Mouse (Mus musculus) hindbrain, embryonic 15.5 days (tissue): ENCODE measurements at regions not wholly inside any gene's neighbourhood (a gene's known extent, or its start where the extent isn't known, plus 50 kb on each side); places are given as distances from the start of the nearest gene placed in this dataset.

Source experiments
- ATAC-seq: fragments of 200-750 bp; cut with Nextera tagmentation; 2 replicates; pipeline ENCODE4 v1.8.0; 2017; ENCODE audit warnings: low read depth, moderate number of reproducible peaks, moderate TSS enrichment; ENCODE audit not compliant: low FRiP score
- H3K27ac ChIP-seq: fragments of 300-500 bp; sonication (generic); replicated peaks from 2 replicates; pipeline ENCODE4 v1.5.1; 2015; ENCODE audit warnings: mild to moderate bottlenecking, inconsistent platforms
- H3K27me3 ChIP-seq: fragments of 300-500 bp; sonication (generic); 2 replicates; pipeline ENCODE4 v1.6.1; 2015; ENCODE audit warnings: control low read depth, inconsistent platforms
- H3K36me3 ChIP-seq: fragments of 300-500 bp; sonication (generic); 2 replicates; pipeline ENCODE4 v1.6.1; 2015; ENCODE audit warnings: control low read depth, inconsistent platforms
- H3K4me1 ChIP-seq: fragments of 300-500 bp; sonication (generic); replicated peaks from 2 replicates; pipeline ENCODE4 v1.6.1; 2015; ENCODE audit warnings: control low read depth, inconsistent platforms
- H3K4me2 ChIP-seq: fragments of 300-500 bp; sonication (generic); 2 replicates; pipeline ENCODE4 v1.6.1; 2015; ENCODE audit warnings: moderate library complexity, mild to moderate bottlenecking, inconsistent platforms
- H3K4me3 ChIP-seq: fragments of 300-500 bp; sonication (generic); 2 replicates; pipeline ENCODE4 v1.5.1; 2015; ENCODE audit warnings: mild to moderate bottlenecking, inconsistent platforms
- H3K9ac ChIP-seq: fragments of 300-500 bp; sonication (generic); 2 replicates; pipeline ENCODE4 v1.6.1; 2015; ENCODE audit warnings: inconsistent platforms
- H3K9me3 ChIP-seq: fragments of 300-500 bp; sonication (generic); 2 replicates; pipeline ENCODE4 v1.6.1; 2016; ENCODE audit warnings: control low read depth, inconsistent platforms
- WGBS: fragments of 180-500 bp; shearing (Covaris S2); methylation state at CpG from one replicate; pipeline ENCODE4 v1.1.7; 2015; 5-methylcytosine and 5-hydroxymethylcytosine counted together

GRCm38 (mm10) chr9:5752686-5753301, 407.6 kb downstream of the Casp12 start:
- H3K9me3 ChIP-seq: no peaks in the 10 kb centered on the region
- H3K4me2 ChIP-seq: no peak overlapping the region
- H3K27me3 ChIP-seq: no peaks in the 10 kb centered on the region
- H3K4me1 ChIP-seq: peaks cover 9% of the 10 kb centered on the region
- H3K9ac ChIP-seq: no peak overlapping the region
- peak overlapping the region; percentile 53 for H3K27ac ChIP-seq
- H3K36me3 ChIP-seq: no peaks in the 10 kb centered on the region
- no peak overlapping the region for H3K4me3 ChIP-seq
- peak; percentile 89 for ATAC-seq

- 53% methylated on average over 3 of the region's 3 CpGs for WGBS
- H3K9ac ChIP-seq: no peak overlapping the region
- H3K4me1 ChIP-seq: peaks cover 9% of the 10 kb centered on the region
- no peak overlapping the region for H3K4me3 ChIP-seq
- no peak overlapping the region for H3K27ac ChIP-seq
- H3K4me2 ChIP-seq: no peak overlapping the region
- H3K9me3 ChIP-seq: no peaks in the 10 kb centered on the region
- 0 out of 2 replicates have a peak, but pooled peaks have one; percentile 38 for ATAC-seq
- no peaks in the 10 kb centered on the region for H3K27me3 ChIP-seq
- no peaks in the 10 kb centered on the region for H3K36me3 ChIP-seq
Measured at GRCm38 (mm10) chr9:5753785-5754184, 408.6 kb downstream of the Casp12 start.

- Histone ChIP-seq H3K4me2 (no peak overlapping the region), H3K4me3 (no peak overlapping the region), H3K4me1 (no peaks in the 10 kb centered on the region), H3K9me3 (no peaks in the 10 kb centered on the region), H3K27ac (no peak overlapping the region), H3K36me3 (no peaks in the 10 kb centered on the region), H3K27me3 (no peaks in the 10 kb centered on the region), H3K9ac (no peak overlapping the region)
- 95% methylated on average over 2 of the region's 2 CpGs for WGBS
- no peak for ATAC-seq
Measured at GRCm38 (mm10) chr9:5761215-5761614, 407.2 kb upstream of the Pdgfd start.

- Histone ChIP-seq H3K27ac (no peak overlapping the region), H3K4me2 (no peak overlapping the region), H3K9ac (no peak overlapping the region), H3K27me3 (no peaks in the 10 kb centered on the region), H3K4me3 (no peak overlapping the region), H3K4me1 (no peaks in the 10 kb centered on the region), H3K36me3 (no peaks in the 10 kb centered on the region), H3K9me3 (no peaks in the 10 kb centered on the region)
- WGBS: 85% methylated on average over 2 of the region's 2 CpGs
- ATAC-seq: no peak
Measured at GRCm38 (mm10) chr9:5769927-5770326, 398.5 kb upstream of the Pdgfd start.

- Histone ChIP-seq H3K4me2 (no peak overlapping the region), H3K9me3 (no peaks in the 10 kb centered on the region), H3K27me3 (no peaks in the 10 kb centered on the region), H3K36me3 (no peaks in the 10 kb centered on the region), H3K4me3 (no peak overlapping the region), H3K4me1 (no peaks in the 10 kb centered on the region), H3K27ac (no peak overlapping the region), H3K9ac (no peak overlapping the region)
- no peak for ATAC-seq
Measured at GRCm38 (mm10) chr9:5771158-5771557, 397.2 kb upstream of the Pdgfd start.
